Mouse (Mus musculus): ENCODE data around the gene Gngt1. TPM values are rescaled to one million over a fixed set of nuclear protein-coding genes. Genes with fewer than 3 reads are reported as not detected.

The Gngt1 gene
- polyA plus RNA-seq (2017; shearing (Covaris generic)) = 1 to 10 TPM in 1 of 2 experiments, under 1 TPM in 1; 0.16 to 1.4 TPM

GRCm38 (mm10) chr6:3993492-3993891 is at the start of gene Gngt1:
Gngt1 (plus strand) TSS chr6:3993792.

GRCm38 (mm10) chr6:3988750-3989149 is 4.8 kb upstream of the Gngt1 start, which contains the start of gene Tfpi2:
Tfpi2 (minus strand) TSS chr6:3988919.

GRCm38 (mm10) chr6:4003890-4004306 is 10.3 kb downstream of the Gngt1 start, which contains the start of gene Gng11:
Gng11 (plus strand) TSS chr6:4003904.

Other genes starting within 250 kb of the Gngt1 start
- gene Calcr, start 229.1 kb upstream of the Gngt1 start, polyA plus RNA-seq (2017; shearing (Covaris generic)) = under 1 TPM in 1 of 2 experiments, not detected in 1; 0.54 TPM
- gene Tfpi2, start 4.9 kb upstream of the Gngt1 start, polyA plus RNA-seq (2017; shearing (Covaris generic)) = not detected
- not detected for gene Gng11, start 10.1 kb downstream of the Gngt1 start, polyA plus RNA-seq (2017; shearing (Covaris generic))
- 10 to 100 TPM; 29.7 to 35.6 TPM for gene Bet1, start 93.2 kb downstream of the Gngt1 start, polyA plus RNA-seq (2017; shearing (Covaris generic))